Mouse (Mus musculus): ENCODE results near the gene Zswim5.

DNA sequence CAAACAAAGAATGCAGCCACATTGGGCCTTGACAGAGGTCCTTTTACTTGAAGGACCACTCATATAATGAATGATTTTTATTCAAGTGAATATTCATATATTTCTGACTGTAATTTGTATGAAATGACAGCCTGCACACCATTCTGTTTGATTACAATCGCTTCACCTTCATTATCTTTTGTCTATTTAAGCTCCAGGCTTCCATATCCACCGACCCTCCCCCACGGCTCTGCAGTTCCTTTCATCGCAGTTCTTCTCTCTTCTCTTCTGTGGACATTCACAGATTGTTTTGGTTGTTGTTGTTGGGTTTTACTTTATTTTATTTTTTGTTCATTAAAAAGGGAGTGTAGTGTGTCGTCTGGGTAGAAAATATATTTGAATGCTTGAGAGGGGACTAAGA lies 34.0 kb downstream of the Zswim5 start:
- TF ChIP-seq POLR2A (IDR thresholded peaks at IDR 0.05; ENCODE audit: borderline replicate concordance, extremely low read depth, low read depth, low read length) (no peak), CTCF (IDR thresholded peaks at IDR 0.05; ENCODE audit: insufficient read depth, low read length) (no peak)

Measured in lung, adult 2 months (tissue).